In the genomic region with DNA sequence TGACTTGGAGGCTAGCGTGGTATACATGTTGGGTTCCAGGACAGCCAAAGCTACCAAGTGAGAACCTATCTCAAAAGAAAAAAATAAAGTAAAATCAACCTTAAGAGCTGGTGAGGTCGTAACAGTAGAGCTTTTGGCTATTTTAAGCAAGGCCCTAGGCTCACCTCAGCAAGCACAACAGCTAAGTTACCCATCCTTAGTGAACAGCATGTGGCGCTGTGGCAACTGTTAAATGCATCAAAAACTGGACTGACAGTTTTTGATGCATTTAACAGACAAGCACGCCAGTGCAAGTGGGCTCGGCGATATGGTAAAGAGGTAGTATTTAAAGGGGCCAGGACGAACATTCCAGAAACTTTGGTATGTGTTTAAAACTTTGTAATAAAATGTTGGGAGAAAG, we compare ENCODE assay signal across 18 mouse cellular contexts. TPM values are rescaled to one million over a fixed set of nuclear protein-coding genes. Genes with fewer than 3 reads are reported as not detected.
DNase-seq lines count a peak whose midpoint lies in the region; ATAC-seq and TF ChIP-seq lines count a peak whose summit lies in the region.
"Had no signal": no experiment of that assay in that cellular context is flagged by ENCODE, and none has a peak within 500 bp of the region (broad histone marks: within the 10 kb centered on the region; RNA-seq: fewer than 3 reads in every experiment).

No protein-coding gene starts in this region.

- 68% methylated on average over 7 of the region's 7 CpGs for WGBS in embryonic facial prominence, embryonic 13.5 days
- 90% methylated on average over 7 of the region's 7 CpGs for WGBS in embryonic facial prominence, embryonic 10.5 days
- WGBS in limb, embryonic 12.5 days: 53% methylated on average over 7 of the region's 7 CpGs
- WGBS in limb, embryonic 10.5 days: 86% methylated on average over 7 of the region's 7 CpGs
- 90% methylated on average over 7 of the region's 7 CpGs for WGBS in neural tube, embryonic 15.5 days
- WGBS in thymus, adult 2 months: 87% methylated on average over 7 of the region's 7 CpGs

- no peak overlapping the region for H3K4me3 ChIP-seq in embryonic facial prominence, embryonic 13.5 days
- H3K4me3 ChIP-seq in embryonic facial prominence, embryonic 10.5 days: no peak overlapping the region
- no peak overlapping the region for H3K4me3 ChIP-seq in limb, embryonic 12.5 days (replicated peaks)
- no peak overlapping the region for H3K4me3 ChIP-seq in limb, embryonic 10.5 days
- no peak overlapping the region for H3K4me3 ChIP-seq in embryonic fibroblast, embryonic 13.5 days (ENCODE audit: insufficient read depth, low read length)
- H3K4me3 ChIP-seq in neural tube, embryonic 15.5 days (replicated peaks): no peak overlapping the region
- no peak overlapping the region for H3K4me3 ChIP-seq in thymus, adult 2 months (ENCODE audit: control insufficient read depth, insufficient read depth, low read length)
- H3K4me3 ChIP-seq: embryonic facial prominence, embryonic 15.5 days; midbrain, embryonic 13.5 days; myocyte had no signal

- no peaks in the 10 kb centered on the region for H3K36me3 ChIP-seq in embryonic facial prominence, embryonic 13.5 days
- 0 out of 2 replicates have a peak, but pooled peaks cover 4% of the 10 kb centered on the region for H3K36me3 ChIP-seq in embryonic facial prominence, embryonic 10.5 days (replicated peaks)
- H3K36me3 ChIP-seq in limb, embryonic 12.5 days: no peaks in the 10 kb centered on the region
- peaks cover 13% of the 10 kb centered on the region; the same call in 1 of the 2 replicates for H3K36me3 ChIP-seq in limb, embryonic 10.5 days
- H3K36me3 ChIP-seq in neural tube, embryonic 15.5 days: no peaks in the 10 kb centered on the region
- H3K36me3 ChIP-seq in thymus, adult 2 months (ENCODE audit: control insufficient read depth, insufficient read depth, low read length): no peaks in the 10 kb centered on the region
- H3K36me3 ChIP-seq: embryonic facial prominence, embryonic 15.5 days; midbrain, embryonic 13.5 days had no signal

- no peak overlapping the region for H3K4me2 ChIP-seq in embryonic facial prominence, embryonic 13.5 days
- H3K4me2 ChIP-seq in limb, embryonic 12.5 days: peak overlapping the region; percentile 23
- no peak overlapping the region for H3K4me2 ChIP-seq in neural tube, embryonic 15.5 days
- H3K4me2 ChIP-seq: embryonic facial prominence, embryonic 15.5 days; heart, embryonic 11.5 days; midbrain, embryonic 13.5 days had no signal

- no peaks in the 10 kb centered on the region for H3K9me3 ChIP-seq in embryonic facial prominence, embryonic 13.5 days
- H3K9me3 ChIP-seq in embryonic facial prominence, embryonic 10.5 days: no peaks in the 10 kb centered on the region
- no peaks in the 10 kb centered on the region for H3K9me3 ChIP-seq in limb, embryonic 12.5 days
- H3K9me3 ChIP-seq in limb, embryonic 10.5 days (replicated peaks): no peaks in the 10 kb centered on the region
- H3K9me3 ChIP-seq in neural tube, embryonic 15.5 days (replicated peaks): no peaks in the 10 kb centered on the region
- H3K9me3 ChIP-seq: embryonic facial prominence, embryonic 15.5 days; midbrain, embryonic 13.5 days had no signal

- no peak for ATAC-seq in embryonic facial prominence, embryonic 13.5 days (ENCODE audit: insufficient number of reproducible peaks, insufficient read depth, low FRiP score, low TSS enrichment, low read depth)
- no peak for ATAC-seq in limb, embryonic 12.5 days (ENCODE audit: insufficient number of reproducible peaks, insufficient read depth, low FRiP score, low TSS enrichment, low read depth)
- peak; percentile 20 for ATAC-seq in megakaryocyte progenitor cell, adult 5-6 weeks (replicated peaks; ENCODE audit: poor library complexity)
- no peak for ATAC-seq in neural tube, embryonic 15.5 days (ENCODE audit: low FRiP score)
- ATAC-seq: midbrain, embryonic 13.5 days had no signal

- no peak overlapping the region for H3K9ac ChIP-seq in embryonic facial prominence, embryonic 13.5 days
- no peak overlapping the region for H3K9ac ChIP-seq in limb, embryonic 12.5 days (replicated peaks)
- H3K9ac ChIP-seq in neural tube, embryonic 15.5 days (replicated peaks): no peak overlapping the region
- H3K9ac ChIP-seq: embryonic facial prominence, embryonic 15.5 days; midbrain, embryonic 13.5 days had no signal

- no peak for DNase-seq in embryonic facial prominence, embryonic 10.5 days (ENCODE audit: low spot score)
- DNase-seq in limb, embryonic 10.5 days (ENCODE audit: low spot score): no peak
- no peak for DNase-seq in thymus, adult 2 months
- DNase-seq: adrenal gland, postnatal 14 days; cerebellum, adult 2 months; gastrocnemius, postnatal 36 days; kidney, adult 18-20 months; lung, postnatal 14 days; thymus, postnatal 4 days had no signal

- no peak for TF ChIP-seq POLR2A in embryonic fibroblast, embryonic 13.5 days (IDR thresholded peaks at IDR 0.05; ENCODE audit: low read depth, low read length)
- no peak for TF ChIP-seq POLR2A in thymus, adult 2 months (IDR thresholded peaks at IDR 0.05; ENCODE audit: control insufficient read depth, extremely low read depth, insufficient read depth, low read length, poor library complexity)

- peak overlapping the region; percentile 39; the same call in 1 of the 2 replicates for H3K27ac ChIP-seq in embryonic facial prominence, embryonic 13.5 days
- H3K27ac ChIP-seq in embryonic facial prominence, embryonic 10.5 days (replicated peaks): no peak overlapping the region
- peak overlapping the region; percentile 62; the same call in 1 of the 2 replicates for H3K27ac ChIP-seq in limb, embryonic 12.5 days
- H3K27ac ChIP-seq in limb, embryonic 10.5 days: no peak overlapping the region
- 0 out of 2 replicates have a peak overlapping the region, but pooled peaks have one; percentile 10 for H3K27ac ChIP-seq in embryonic fibroblast, embryonic 13.5 days (ENCODE audit: insufficient read depth, low read length)
- H3K27ac ChIP-seq in neural tube, embryonic 15.5 days (replicated peaks): no peak overlapping the region
- no peak overlapping the region for H3K27ac ChIP-seq in thymus, adult 2 months (ENCODE audit: control insufficient read depth, insufficient read depth, low read length)
- H3K27ac ChIP-seq: midbrain, embryonic 13.5 days had no signal

- no peak for TF ChIP-seq CTCF in embryonic fibroblast, embryonic 13.5 days (IDR thresholded peaks at IDR 0.05; ENCODE audit: borderline replicate concordance, insufficient read depth, low read length)
- no peak for TF ChIP-seq CTCF in thymus, adult 2 months (IDR thresholded peaks at IDR 0.05; ENCODE audit: borderline replicate concordance, control insufficient read depth, extremely low read depth, insufficient read depth, low read length, poor library complexity)

- peaks cover 53% of the 10 kb centered on the region for H3K4me1 ChIP-seq in embryonic facial prominence, embryonic 13.5 days
- peaks cover 44% of the 10 kb centered on the region for H3K4me1 ChIP-seq in embryonic facial prominence, embryonic 10.5 days
- H3K4me1 ChIP-seq in limb, embryonic 12.5 days (replicated peaks): peaks cover 46% of the 10 kb centered on the region
- H3K4me1 ChIP-seq in limb, embryonic 10.5 days: peaks cover 30% of the 10 kb centered on the region
- H3K4me1 ChIP-seq in embryonic fibroblast, embryonic 13.5 days (ENCODE audit: control insufficient read depth, insufficient read depth, low read length): peaks cover 8% of the 10 kb centered on the region
- H3K4me1 ChIP-seq in neural tube, embryonic 15.5 days: peaks cover 50% of the 10 kb centered on the region
- H3K4me1 ChIP-seq in thymus, adult 2 months (replicated peaks; ENCODE audit: control insufficient read depth, insufficient read depth, low read length): peaks cover 9% of the 10 kb centered on the region

- no peaks in the 10 kb centered on the region for H3K27me3 ChIP-seq in embryonic facial prominence, embryonic 13.5 days
- H3K27me3 ChIP-seq in embryonic facial prominence, embryonic 10.5 days (replicated peaks; ENCODE audit: low read depth, poor library complexity, severe bottlenecking): no peaks in the 10 kb centered on the region
- H3K27me3 ChIP-seq in limb, embryonic 12.5 days: no peaks in the 10 kb centered on the region
- no peaks in the 10 kb centered on the region for H3K27me3 ChIP-seq in limb, embryonic 10.5 days (ENCODE audit: low read depth, poor library complexity, severe bottlenecking)
- no peaks in the 10 kb centered on the region for H3K27me3 ChIP-seq in neural tube, embryonic 15.5 days (replicated peaks)
- H3K27me3 ChIP-seq in thymus, adult 2 months (ENCODE audit: control insufficient read depth, insufficient read depth, low read length): no peaks in the 10 kb centered on the region
- H3K27me3 ChIP-seq: embryonic facial prominence, embryonic 15.5 days; midbrain, embryonic 13.5 days had no signal

RNA-seq across cellular contexts. Expression of gene Stau1, which starts 5.2 kb away (rescaled TPM):
- polyA plus RNA-seq in embryonic facial prominence, embryonic 13.5 days (2015; fragmentation: Nextera tagmentation; extraction: Ambion mirVana): 104 and 105 TPM in 2 replicates
- polyA plus RNA-seq in embryonic facial prominence, embryonic 10.5 days (2016; fragmentation: Nextera tagmentation; extraction: Ambion mirVana): 96.1 and 96.8 TPM in 2 replicates
- polyA plus RNA-seq in limb, embryonic 12.5 days (2016; fragmentation: Nextera tagmentation; extraction: Ambion mirVana): 113 and 120 TPM in 2 replicates
- 87.9 and 98.3 TPM in 2 replicates for polyA plus RNA-seq in limb, embryonic 10.5 days (2016; fragmentation: Nextera tagmentation; extraction: Ambion mirVana)
- polyA plus RNA-seq in embryonic fibroblast, embryonic 13.5 days (2011; ENCODE audit: insufficient read length, low read depth, missing spikeins): 72.5 and 74.9 TPM in 2 replicates
- total RNA-seq in megakaryocyte progenitor cell, adult 5-6 weeks (2015): 35.7 and 36.0 TPM in 2 replicates
- 30.1 and 32.1 TPM in 2 replicates for total RNA-seq in megakaryocyte progenitor cell, adult 5-6 weeks (2017)
- polyA plus RNA-seq in neural tube, embryonic 15.5 days (2015; fragmentation: Nextera tagmentation; extraction: Ambion mirVana): 96.6 and 103 TPM in 2 replicates
- polyA plus RNA-seq in thymus, adult 2 months (2012; rRNA removed): 31.8 and 33.0 TPM in 2 replicates

RNA-seq across cellular contexts. Expression of gene Ddx27, which starts 24.1 kb away (rescaled TPM):
- 52.5 and 54.2 TPM in 2 replicates for polyA plus RNA-seq in embryonic facial prominence, embryonic 13.5 days (2015; fragmentation: Nextera tagmentation; extraction: Ambion mirVana)
- polyA plus RNA-seq in embryonic facial prominence, embryonic 10.5 days (2016; fragmentation: Nextera tagmentation; extraction: Ambion mirVana): 69.0 and 69.9 TPM in 2 replicates
- 62.8 and 65.1 TPM in 2 replicates for polyA plus RNA-seq in limb, embryonic 12.5 days (2016; fragmentation: Nextera tagmentation; extraction: Ambion mirVana)
- polyA plus RNA-seq in limb, embryonic 10.5 days (2016; fragmentation: Nextera tagmentation; extraction: Ambion mirVana): 68.6 and 77.0 TPM in 2 replicates
- 29.9 and 31.6 TPM in 2 replicates for polyA plus RNA-seq in embryonic fibroblast, embryonic 13.5 days (2011; ENCODE audit: insufficient read length, low read depth, missing spikeins)
- 34.4 and 35.0 TPM in 2 replicates for total RNA-seq in megakaryocyte progenitor cell, adult 5-6 weeks (2015)
- 105 and 132 TPM in 2 replicates for total RNA-seq in megakaryocyte progenitor cell, adult 5-6 weeks (2017)
- polyA plus RNA-seq in neural tube, embryonic 15.5 days (2015; fragmentation: Nextera tagmentation; extraction: Ambion mirVana): 32.5 and 42.8 TPM in 2 replicates
- polyA plus RNA-seq in thymus, adult 2 months (2012; rRNA removed): 46.0 and 50.6 TPM in 2 replicates

Comparison
In these comparisons a context has a peak if more than half of its experiments do, and no peak if none do; other contexts are left out.
1. H3K27ac ChIP-seq: peak in embryonic facial prominence, embryonic 13.5 days (single experiment), limb, embryonic 12.5 days (single experiment) and embryonic fibroblast, embryonic 13.5 days (single experiment); none in embryonic facial prominence, embryonic 10.5 days (single experiment), limb, embryonic 10.5 days (single experiment), neural tube, embryonic 15.5 days (single experiment) and thymus, adult 2 months (single experiment).